Comparison of ENCODE assay signal across 27 mouse cellular contexts in genomic region chr5:35537474-35537873, GRCm38 (mm10). TPM values are rescaled to one million over a fixed set of nuclear protein-coding genes. Genes with fewer than 3 reads are reported as not detected.
"Had no signal": no experiment of that assay in that cellular context is flagged by ENCODE, and none has a peak within 500 bp of the region (broad histone marks: within the 10 kb centered on the region; RNA-seq: fewer than 3 reads in every experiment).

No protein-coding gene starts in this region.

- H3K36me3 ChIP-seq: embryonic facial prominence, embryonic 10.5 days; embryonic facial prominence, embryonic 12.5 days; embryonic facial prominence, embryonic 13.5 days; embryonic facial prominence, embryonic 15.5 days; forebrain, embryonic 10.5 days; forebrain, embryonic 12.5 days; forebrain, embryonic 15.5 days had no signal

- H3K9me3 ChIP-seq: embryonic facial prominence, embryonic 12.5 days; embryonic facial prominence, embryonic 13.5 days; embryonic facial prominence, embryonic 15.5 days; forebrain, embryonic 10.5 days; forebrain, embryonic 12.5 days; forebrain, embryonic 13.5 days; forebrain, embryonic 15.5 days had no signal

- H3K27ac ChIP-seq: embryonic facial prominence, embryonic 10.5 days; embryonic facial prominence, embryonic 12.5 days; embryonic facial prominence, embryonic 13.5 days; embryonic facial prominence, embryonic 15.5 days; forebrain, embryonic 10.5 days; forebrain, embryonic 12.5 days; forebrain, embryonic 13.5 days; forebrain, embryonic 15.5 days; gastrocnemius, adult 2 months; heart, adult 2 months had no signal

- H3K27me3 ChIP-seq: embryonic facial prominence, embryonic 12.5 days; embryonic facial prominence, embryonic 13.5 days; embryonic facial prominence, embryonic 15.5 days; forebrain, embryonic 13.5 days; forebrain, embryonic 15.5 days had no signal

- H3K4me3 ChIP-seq: embryonic facial prominence, embryonic 10.5 days; embryonic facial prominence, embryonic 12.5 days; embryonic facial prominence, embryonic 13.5 days; embryonic facial prominence, embryonic 15.5 days; erythroblast, embryonic 14.5 days; forebrain, embryonic 10.5 days; forebrain, embryonic 12.5 days; forebrain, embryonic 13.5 days; forebrain, embryonic 15.5 days; gastrocnemius, adult 2 months; heart, adult 2 months had no signal

- H3K9ac ChIP-seq: embryonic facial prominence, embryonic 12.5 days; embryonic facial prominence, embryonic 13.5 days; embryonic facial prominence, embryonic 15.5 days; forebrain, embryonic 12.5 days; forebrain, embryonic 13.5 days; forebrain, embryonic 15.5 days; forebrain, postnatal 0 days had no signal

- H3K4me1 ChIP-seq: forebrain, embryonic 13.5 days; forebrain, embryonic 15.5 days had no signal

- H3K4me2 ChIP-seq: embryonic facial prominence, embryonic 12.5 days; embryonic facial prominence, embryonic 13.5 days; embryonic facial prominence, embryonic 15.5 days; forebrain, embryonic 12.5 days; forebrain, embryonic 13.5 days; forebrain, embryonic 15.5 days had no signal

- DNase-seq: cerebellum, adult 2 months; cerebellum, adult 8-10 months; cerebellum, adult 9-10 months; cerebellum, adult 9-11 months; cerebellum, postnatal 10 days; cerebellum, postnatal 14 days; cerebellum, postnatal 25 days; cerebellum, postnatal 36 days; embryo, embryonic 11 days; forebrain, postnatal 0 days; gastrocnemius, postnatal 25 days; heart, adult 11 months had no signal

- ATAC-seq: forebrain, embryonic 13.5 days; forebrain, embryonic 14.5 days; forebrain, embryonic 15.5 days; forebrain, embryonic 16.5 days; forebrain, postnatal 0 days had no signal

RNA-seq across cellular contexts. Expression of gene Cpz, which starts 12.0 kb away (rescaled TPM):
- total RNA-seq: common myeloid progenitor, adult 5-6 weeks; granulocyte monocyte progenitor cell, adult 5-6 weeks had no signal
- polyA plus RNA-seq: erythroblast, embryonic 14.5 days had no signal
